Mouse (Mus musculus): ENCODE measurements around the gene Clnk. TPM values are rescaled to one million over a fixed set of nuclear protein-coding genes. Genes with fewer than 3 reads are reported as not detected.
A peak's percentile ranks its signal among the peaks of the same experiment; 100 is the strongest.

Gene Clnk
- polyA plus RNA-seq, 1 experiment from 2014 or later: not detected

GRCm38 (mm10) chr5:38708940-38709581 lies 167.6 kb downstream of the Clnk start:
- Histone ChIP-seq H3K27ac (no peak overlapping the region), H3K36me3 (no peaks in the 10 kb centered on the region), H3K9me3 (no peaks in the 10 kb centered on the region), H3K9ac (replicated peaks) (no peak overlapping the region), H3K4me2 (no peak overlapping the region), H3K4me3 (replicated peaks) (no peak overlapping the region), H3K4me1 (replicated peaks) (no peaks in the 10 kb centered on the region), H3K27me3 (no peaks in the 10 kb centered on the region)
- 65% methylated on average over 11 of the region's 11 CpGs for WGBS
- no peak for ATAC-seq (ENCODE audit: insufficient number of reproducible peaks, insufficient read depth, low FRiP score, low TSS enrichment, low read depth)

DNA sequence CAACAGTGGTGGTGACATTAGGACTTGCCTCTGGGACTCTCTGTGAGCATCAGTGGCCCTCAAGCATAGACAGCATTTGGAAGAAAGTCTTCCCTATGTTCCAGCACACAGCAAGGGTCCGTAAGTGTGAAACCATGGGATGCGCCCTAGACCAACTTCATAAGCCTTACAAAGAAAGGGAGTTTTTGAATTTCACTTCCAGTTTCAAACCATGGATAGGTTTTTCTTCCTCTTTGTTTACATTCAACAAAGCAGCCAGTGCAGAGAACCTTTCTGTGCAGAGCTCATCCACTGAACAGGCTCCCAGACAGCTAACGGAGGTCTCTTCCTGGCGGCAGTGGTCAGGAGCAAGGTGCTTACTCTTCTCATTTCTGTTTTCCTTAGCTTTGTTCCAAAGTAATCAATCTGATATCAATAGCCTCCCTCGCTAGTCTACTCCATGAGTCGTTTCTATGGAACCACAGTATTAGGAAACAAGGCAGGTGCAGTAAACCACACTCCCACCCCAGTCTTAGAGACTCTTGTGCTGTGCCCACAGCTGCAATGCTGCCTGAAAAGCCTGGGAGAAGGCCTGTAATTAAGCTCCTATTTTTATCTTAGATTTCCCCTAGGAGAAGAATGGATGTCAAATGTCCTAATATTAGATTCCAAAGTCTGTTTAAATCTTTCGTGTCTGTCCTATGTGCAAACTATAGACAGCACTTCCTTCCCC lies 169.1 kb downstream of the Clnk start:
- WGBS: 87% methylated on average over 7 of the region's 7 CpGs
- H3K27ac ChIP-seq: no peak overlapping the region
- no peaks in the 10 kb centered on the region for H3K4me1 ChIP-seq (replicated peaks)
- no peak for ATAC-seq (ENCODE audit: insufficient number of reproducible peaks, insufficient read depth, low FRiP score, low TSS enrichment, low read depth)
- no peak overlapping the region for H3K9ac ChIP-seq (replicated peaks)
- no peak overlapping the region for H3K4me3 ChIP-seq (replicated peaks)
- H3K9me3 ChIP-seq: no peaks in the 10 kb centered on the region
- no peaks in the 10 kb centered on the region for H3K36me3 ChIP-seq
- no peaks in the 10 kb centered on the region for H3K27me3 ChIP-seq
- H3K4me2 ChIP-seq: no peak overlapping the region

GRCm38 (mm10) chr5:38702941-38703340 lies 173.7 kb downstream of the Clnk start:
- H3K9ac ChIP-seq (replicated peaks): no peak overlapping the region
- H3K27me3 ChIP-seq: no peaks in the 10 kb centered on the region
- H3K27ac ChIP-seq: no peak overlapping the region
- H3K9me3 ChIP-seq: no peaks in the 10 kb centered on the region
- H3K4me1 ChIP-seq (replicated peaks): no peaks in the 10 kb centered on the region
- no peak for ATAC-seq (ENCODE audit: insufficient number of reproducible peaks, insufficient read depth, low FRiP score, low TSS enrichment, low read depth)
- no peaks in the 10 kb centered on the region for H3K36me3 ChIP-seq
- WGBS: 91% methylated on average over 6 of the region's 6 CpGs
- H3K4me3 ChIP-seq (replicated peaks): no peak overlapping the region
- H3K4me2 ChIP-seq: no peak overlapping the region

- no peak overlapping the region for H3K4me2 ChIP-seq
- no peaks in the 10 kb centered on the region; the same call in 1 of the 2 replicates for H3K4me1 ChIP-seq (replicated peaks)
- no peak overlapping the region for H3K27ac ChIP-seq
- no peak overlapping the region for H3K4me3 ChIP-seq (replicated peaks)
- no peaks in the 10 kb centered on the region for H3K27me3 ChIP-seq
- 60% methylated on average over 2 of the region's 2 CpGs for WGBS
- H3K9ac ChIP-seq (replicated peaks): no peak overlapping the region
- H3K9me3 ChIP-seq: no peaks in the 10 kb centered on the region
- H3K36me3 ChIP-seq: no peaks in the 10 kb centered on the region
- ATAC-seq (ENCODE audit: insufficient number of reproducible peaks, insufficient read depth, low FRiP score, low TSS enrichment, low read depth): no peak
These were observed 174.5 kb downstream of the Clnk start for GRCm38 (mm10) chr5:38702091-38702490.

DNA sequence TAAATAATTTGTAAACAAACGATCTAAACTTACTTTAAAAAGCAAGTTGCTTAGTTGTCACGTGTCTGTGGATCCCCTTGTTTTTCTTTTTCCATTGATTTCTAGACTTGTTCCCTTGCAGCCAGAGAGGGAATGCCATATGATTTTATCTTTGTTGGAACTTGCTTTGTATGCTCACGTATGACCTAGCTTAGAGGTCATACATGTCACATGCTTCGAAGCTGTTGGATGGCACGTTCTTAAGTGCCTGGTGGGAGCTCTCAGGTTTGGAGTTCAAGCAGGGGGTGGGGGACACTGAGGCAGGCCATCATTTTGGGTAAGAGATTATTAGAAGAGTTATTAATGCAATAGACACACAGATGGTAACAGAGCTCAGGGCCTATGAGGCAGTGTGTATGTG lies 178.1 kb downstream of the Clnk start:
- Histone ChIP-seq H3K27me3 (no peaks in the 10 kb centered on the region), H3K9me3 (no peaks in the 10 kb centered on the region), H3K27ac (no peak overlapping the region), H3K4me1 (replicated peaks) (no peaks in the 10 kb centered on the region; the same call in 1 of the 2 replicates), H3K4me3 (replicated peaks) (no peak overlapping the region), H3K36me3 (no peaks in the 10 kb centered on the region), H3K4me2 (no peak overlapping the region), H3K9ac (replicated peaks) (no peak overlapping the region)
- WGBS: 79% methylated on average over 5 of the region's 5 CpGs
- no peak for ATAC-seq (ENCODE audit: insufficient number of reproducible peaks, insufficient read depth, low FRiP score, low TSS enrichment, low read depth)

GRCm38 (mm10) chr5:38698046-38698445 lies 178.6 kb downstream of the Clnk start:
- no peak overlapping the region for H3K4me3 ChIP-seq (replicated peaks)
- H3K4me1 ChIP-seq (replicated peaks): no peaks in the 10 kb centered on the region; the same call in 1 of the 2 replicates
- WGBS: 74% methylated on average over 3 of the region's 3 CpGs
- H3K36me3 ChIP-seq: no peaks in the 10 kb centered on the region
- no peaks in the 10 kb centered on the region for H3K27me3 ChIP-seq
- no peak overlapping the region for H3K9ac ChIP-seq (replicated peaks)
- H3K27ac ChIP-seq: no peak overlapping the region
- no peaks in the 10 kb centered on the region for H3K9me3 ChIP-seq
- ATAC-seq (ENCODE audit: insufficient number of reproducible peaks, insufficient read depth, low FRiP score, low TSS enrichment, low read depth): no peak
- no peak overlapping the region for H3K4me2 ChIP-seq

DNA sequence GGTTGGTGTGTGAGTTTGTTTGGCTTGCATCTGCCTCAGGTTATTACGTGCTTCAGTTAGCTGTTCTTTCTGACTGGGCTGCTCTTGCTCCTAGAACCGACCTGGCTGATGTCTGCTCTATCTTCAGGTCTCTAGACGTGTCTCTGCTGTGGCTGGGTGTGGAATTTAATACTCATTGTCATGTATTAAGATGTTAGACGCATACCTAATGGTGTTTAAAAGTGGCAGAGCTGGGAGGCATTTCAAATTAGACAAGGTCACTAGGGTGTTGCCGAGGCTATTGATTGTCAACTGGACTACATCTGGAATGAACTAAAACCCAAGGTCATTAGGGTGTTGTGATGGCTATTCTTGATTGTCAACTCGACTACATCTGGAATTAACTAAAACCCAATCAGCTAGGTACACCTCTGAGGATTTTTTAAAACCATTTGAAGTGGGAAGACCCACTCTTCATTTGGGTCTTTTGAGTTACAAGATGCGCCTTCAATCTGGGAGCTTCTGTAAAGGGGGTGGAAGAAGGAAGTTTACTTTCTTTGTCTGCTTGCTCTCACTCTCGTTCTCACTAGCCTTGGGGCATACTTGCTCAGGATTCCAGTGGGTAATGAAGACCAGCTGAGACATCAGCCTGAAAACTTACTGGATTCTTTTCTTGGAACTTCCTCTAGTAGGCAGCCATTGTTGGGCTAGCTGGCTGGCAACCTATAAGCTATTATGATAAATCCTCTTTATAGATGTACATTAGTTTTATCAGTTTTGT lies 179.8 kb downstream of the Clnk start:
- no peak overlapping the region for H3K4me2 ChIP-seq
- H3K4me3 ChIP-seq (replicated peaks): no peak overlapping the region
- no peak overlapping the region for H3K9ac ChIP-seq (replicated peaks)
- H3K4me1 ChIP-seq (replicated peaks): no peaks in the 10 kb centered on the region; the same call in 1 of the 2 replicates
- WGBS: 24% methylated on average over 8 of the region's 8 CpGs
- no peaks in the 10 kb centered on the region for H3K27me3 ChIP-seq
- H3K9me3 ChIP-seq: no peaks in the 10 kb centered on the region
- ATAC-seq (ENCODE audit: insufficient number of reproducible peaks, insufficient read depth, low FRiP score, low TSS enrichment, low read depth): no peak
- H3K27ac ChIP-seq: no peak overlapping the region
- no peaks in the 10 kb centered on the region for H3K36me3 ChIP-seq

DNA sequence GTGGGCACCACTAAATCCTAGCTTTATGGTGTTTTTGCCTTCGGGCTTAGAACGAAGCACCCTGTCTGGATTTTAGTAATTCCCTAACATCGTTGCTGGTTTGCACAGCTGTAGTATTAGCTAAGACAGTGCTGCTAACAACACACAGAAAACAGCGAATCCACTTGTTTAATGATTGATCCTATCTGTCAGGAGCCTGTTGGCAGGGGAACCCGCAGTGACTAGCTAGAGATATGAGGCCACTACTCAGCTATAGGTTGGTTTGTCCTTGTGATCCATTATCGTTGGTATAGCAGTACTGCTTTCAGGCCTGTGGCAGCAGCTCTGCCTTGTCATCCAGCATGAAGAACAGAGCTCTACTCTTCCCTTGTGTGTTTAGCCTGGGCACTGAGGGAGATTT lies 183.8 kb downstream of the Clnk start:
- no peaks in the 10 kb centered on the region; the same call in 1 of the 2 replicates for H3K4me1 ChIP-seq (replicated peaks)
- 84% methylated on average over 6 of the region's 6 CpGs for WGBS
- ATAC-seq (ENCODE audit: insufficient number of reproducible peaks, insufficient read depth, low FRiP score, low TSS enrichment, low read depth): no peak
- H3K27ac ChIP-seq: no peak overlapping the region
- H3K27me3 ChIP-seq: no peaks in the 10 kb centered on the region
- H3K9me3 ChIP-seq: no peaks in the 10 kb centered on the region
- H3K36me3 ChIP-seq: no peaks in the 10 kb centered on the region
- H3K4me2 ChIP-seq: no peak overlapping the region
- H3K4me3 ChIP-seq (replicated peaks): no peak overlapping the region
- H3K9ac ChIP-seq (replicated peaks): no peak overlapping the region

DNA sequence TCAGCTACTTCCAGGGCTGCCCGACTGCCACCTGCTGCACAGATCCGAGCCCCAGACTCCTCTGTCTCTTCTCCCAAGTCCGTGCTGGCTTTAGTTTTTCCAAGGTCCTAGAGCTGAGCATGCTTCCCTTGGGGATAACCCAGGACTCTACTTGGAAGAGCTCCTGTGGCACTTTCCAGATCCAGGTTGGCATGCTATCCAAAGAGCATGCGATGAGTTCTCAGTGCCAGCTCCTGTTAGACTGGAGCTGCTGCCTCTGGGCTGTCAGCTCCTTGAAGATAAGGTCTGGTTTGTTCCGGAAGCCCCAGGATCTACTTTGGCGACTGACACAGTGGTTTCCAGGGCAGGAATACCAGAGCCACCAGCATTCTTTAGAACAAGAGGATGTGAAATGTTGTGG lies 187.4 kb downstream of the Clnk start:
- WGBS: 93% methylated on average over 6 of the region's 6 CpGs
- H3K4me3 ChIP-seq (replicated peaks): no peak overlapping the region
- no peaks in the 10 kb centered on the region for H3K9me3 ChIP-seq
- no peaks in the 10 kb centered on the region for H3K4me1 ChIP-seq (replicated peaks)
- no peak overlapping the region for H3K4me2 ChIP-seq
- H3K27ac ChIP-seq: no peak overlapping the region
- H3K27me3 ChIP-seq: no peaks in the 10 kb centered on the region
- no peak overlapping the region for H3K9ac ChIP-seq (replicated peaks)
- no peaks in the 10 kb centered on the region for H3K36me3 ChIP-seq
- ATAC-seq (ENCODE audit: insufficient number of reproducible peaks, insufficient read depth, low FRiP score, low TSS enrichment, low read depth): no peak

- H3K4me1 ChIP-seq (replicated peaks): peaks cover 10% of the 10 kb centered on the region
- no peak overlapping the region for H3K4me3 ChIP-seq (replicated peaks)
- H3K9me3 ChIP-seq: no peaks in the 10 kb centered on the region
- 95% methylated on average over 1 of the region's 1 CpGs for WGBS
- no peak overlapping the region for H3K27ac ChIP-seq
- no peaks in the 10 kb centered on the region for H3K27me3 ChIP-seq
- no peak for ATAC-seq (ENCODE audit: insufficient number of reproducible peaks, insufficient read depth, low FRiP score, low TSS enrichment, low read depth)
- peaks cover 6% of the 10 kb centered on the region for H3K36me3 ChIP-seq
- H3K9ac ChIP-seq (replicated peaks): no peak overlapping the region
- H3K4me2 ChIP-seq: no peak overlapping the region
These were observed 188.9 kb downstream of the Clnk start for GRCm38 (mm10) chr5:38687694-38688093.

GRCm38 (mm10) chr5:38684164-38684911 lies 192.3 kb downstream of the Clnk start, which contains the start of gene Zfp518b:
Zfp518b (minus strand) TSS chr5:38684826.
- Histone ChIP-seq H3K36me3 (peaks cover 39% of the 10 kb centered on the region), H3K4me2 (peak within 1 kb of the TSS; percentile 76), H3K9me3 (no peaks in the 10 kb centered on the region), H3K27ac (peak within 1 kb of the TSS; percentile 89), H3K4me1 (replicated peaks) (peaks cover 13% of the 10 kb centered on the region), H3K4me3 (replicated peaks) (peak within 1 kb of the TSS; percentile 76), H3K27me3 (no peaks in the 10 kb centered on the region), H3K9ac (replicated peaks) (peak within 1 kb of the TSS; percentile 95)
- peak; percentile 89 for ATAC-seq (ENCODE audit: insufficient number of reproducible peaks, insufficient read depth, low FRiP score, low TSS enrichment, low read depth)
- under 1% methylated on average over 83 of the region's 89 CpGs for WGBS

Data from limb, embryonic 12.5 days (tissue).